Mouse (Mus musculus): Measurements from ENCODE around the gene Tox2. TPM values are rescaled to one million over a fixed set of nuclear protein-coding genes. Genes with fewer than 3 reads are reported as not detected.

Gene Tox2
- polyA plus RNA-seq, 1 experiment from 2014 or later: 0.67 TPM

- no peak overlapping the region for H3K27ac ChIP-seq (ENCODE audit: low read length)
- peaks cover 55% of the 10 kb centered on the region for H3K27me3 ChIP-seq (ENCODE audit: control insufficient read depth, insufficient read depth, low read depth, low read length)
Observed at GRCm38 (mm10) chr2:163202553-163202883, 407 bp upstream of the Tox2 start.

GRCm38 (mm10) chr2:163203635-163204547, 966 bp downstream of the Tox2 start:
- 2% methylated on average over 75 of the region's 75 CpGs for WGBS (ENCODE audit: insufficient replicate concordance)
- H3K4me1 ChIP-seq (ENCODE audit: control insufficient read depth, low read depth, low read length): peaks cover 2% of the 10 kb centered on the region
- no peaks in the 10 kb centered on the region for H3K9me3 ChIP-seq (replicated peaks; ENCODE audit: control insufficient read depth, low read length)
- H3K4me3 ChIP-seq (ENCODE audit: low read depth, low read length): peak overlapping the region; percentile 53
- H3K36me3 ChIP-seq (ENCODE audit: control insufficient read depth, insufficient read depth): no peaks in the 10 kb centered on the region
- no peak for ATAC-seq (ENCODE audit: low read depth)
- H3K27me3 ChIP-seq (ENCODE audit: control insufficient read depth, insufficient read depth, low read depth, low read length): peaks cover 55% of the 10 kb centered on the region
- H3K27ac ChIP-seq (ENCODE audit: low read length): no peak overlapping the region
- H3K9ac ChIP-seq (ENCODE audit: low read depth, low read length): no peak overlapping the region
- peak overlapping the region; percentile 70 for H3K4me2 ChIP-seq (ENCODE audit: low read depth, low read length)

More at GRCm38 (mm10) chr2:163202553-163202883, 407 bp upstream of the Tox2 start:
- Histone ChIP-seq H3K36me3 (ENCODE audit: control insufficient read depth, insufficient read depth) (no peaks in the 10 kb centered on the region), H3K9me3 (replicated peaks; ENCODE audit: control insufficient read depth, low read length) (no peaks in the 10 kb centered on the region), H3K4me1 (ENCODE audit: control insufficient read depth, low read depth, low read length) (peaks cover 2% of the 10 kb centered on the region), H3K9ac (ENCODE audit: low read depth, low read length) (no peak overlapping the region), H3K4me2 (ENCODE audit: low read depth, low read length) (peak overlapping the region; percentile 70), H3K4me3 (ENCODE audit: low read depth, low read length) (peak overlapping the region; percentile 53)
- WGBS (ENCODE audit: insufficient replicate concordance): 2% methylated on average over 4 of the region's 4 CpGs
- ATAC-seq (ENCODE audit: low read depth): no peak

- no peak for ATAC-seq (ENCODE audit: low read depth)
- Histone ChIP-seq H3K9me3 (replicated peaks; ENCODE audit: control insufficient read depth, low read length) (no peaks in the 10 kb centered on the region), H3K4me2 (ENCODE audit: low read depth, low read length) (peak overlapping the region; percentile 32), H3K27me3 (ENCODE audit: control insufficient read depth, insufficient read depth, low read depth, low read length) (peaks cover 55% of the 10 kb centered on the region), H3K36me3 (ENCODE audit: control insufficient read depth, insufficient read depth) (no peaks in the 10 kb centered on the region), H3K9ac (ENCODE audit: low read depth, low read length) (no peak overlapping the region), H3K27ac (ENCODE audit: low read length) (no peak overlapping the region), H3K4me1 (ENCODE audit: control insufficient read depth, low read depth, low read length) (peaks cover 2% of the 10 kb centered on the region), H3K4me3 (ENCODE audit: low read depth, low read length) (peak overlapping the region; percentile 35)
- 2% methylated on average over 28 of the region's 45 CpGs for WGBS (ENCODE audit: insufficient replicate concordance)
Observed at GRCm38 (mm10) chr2:163204548-163205261, 1.8 kb downstream of the Tox2 start.

- ATAC-seq (ENCODE audit: low read depth): no peak
- no peak overlapping the region for H3K9ac ChIP-seq (ENCODE audit: low read depth, low read length)
- H3K27ac ChIP-seq (ENCODE audit: low read length): no peak overlapping the region
- H3K36me3 ChIP-seq (ENCODE audit: control insufficient read depth, insufficient read depth): no peaks in the 10 kb centered on the region
- H3K4me2 ChIP-seq (ENCODE audit: low read depth, low read length): no peak overlapping the region
- peaks cover 2% of the 10 kb centered on the region for H3K4me1 ChIP-seq (ENCODE audit: control insufficient read depth, low read depth, low read length)
- WGBS (ENCODE audit: insufficient replicate concordance): 4% methylated on average over 6 of the region's 6 CpGs
- peaks cover 52% of the 10 kb centered on the region for H3K27me3 ChIP-seq (ENCODE audit: control insufficient read depth, insufficient read depth, low read depth, low read length)
- no peak overlapping the region for H3K4me3 ChIP-seq (ENCODE audit: low read depth, low read length)
- H3K9me3 ChIP-seq (replicated peaks; ENCODE audit: control insufficient read depth, low read length): no peaks in the 10 kb centered on the region
Observed at GRCm38 (mm10) chr2:163205262-163205647, 2.3 kb downstream of the Tox2 start.

- no peak for ATAC-seq (ENCODE audit: low read depth)
- WGBS (ENCODE audit: insufficient replicate concordance): 50% methylated on average over 17 of the region's 17 CpGs
- Histone ChIP-seq H3K4me1 (ENCODE audit: control insufficient read depth, low read depth, low read length) (peaks cover 2% of the 10 kb centered on the region), H3K27me3 (ENCODE audit: control insufficient read depth, insufficient read depth, low read depth, low read length) (peaks cover 50% of the 10 kb centered on the region), H3K9ac (ENCODE audit: low read depth, low read length) (no peak overlapping the region), H3K4me2 (ENCODE audit: low read depth, low read length) (no peak overlapping the region), H3K4me3 (ENCODE audit: low read depth, low read length) (no peak overlapping the region), H3K36me3 (ENCODE audit: control insufficient read depth, insufficient read depth) (no peaks in the 10 kb centered on the region), H3K27ac (ENCODE audit: low read length) (no peak overlapping the region), H3K9me3 (replicated peaks; ENCODE audit: control insufficient read depth, low read length) (no peaks in the 10 kb centered on the region)
Observed at GRCm38 (mm10) chr2:163205737-163206490, 3.0 kb downstream of the Tox2 start.

- Histone ChIP-seq H3K9ac (ENCODE audit: low read depth, low read length) (no peak overlapping the region), H3K4me2 (ENCODE audit: low read depth, low read length) (no peak overlapping the region), H3K9me3 (replicated peaks; ENCODE audit: control insufficient read depth, low read length) (no peaks in the 10 kb centered on the region), H3K4me1 (ENCODE audit: control insufficient read depth, low read depth, low read length) (peaks cover 2% of the 10 kb centered on the region), H3K27me3 (ENCODE audit: control insufficient read depth, insufficient read depth, low read depth, low read length) (peaks cover 45% of the 10 kb centered on the region), H3K36me3 (ENCODE audit: control insufficient read depth, insufficient read depth) (no peaks in the 10 kb centered on the region), H3K27ac (ENCODE audit: low read length) (no peak overlapping the region), H3K4me3 (ENCODE audit: low read depth, low read length) (no peak overlapping the region)
- no peak for ATAC-seq (ENCODE audit: low read depth)
- WGBS (ENCODE audit: insufficient replicate concordance): 83% methylated on average over 2 of the region's 2 CpGs
Observed at GRCm38 (mm10) chr2:163207315-163207714, 4.4 kb downstream of the Tox2 start.

GRCm38 (mm10) chr2:163209139-163209538, 6.2 kb downstream of the Tox2 start:
- peaks cover 27% of the 10 kb centered on the region for H3K27me3 ChIP-seq (ENCODE audit: control insufficient read depth, insufficient read depth, low read depth, low read length)
- ATAC-seq (ENCODE audit: low read depth): no peak
- H3K4me3 ChIP-seq (ENCODE audit: low read depth, low read length): no peak overlapping the region
- no peak overlapping the region for H3K9ac ChIP-seq (ENCODE audit: low read depth, low read length)
- H3K27ac ChIP-seq (ENCODE audit: low read length): no peak overlapping the region
- H3K36me3 ChIP-seq (ENCODE audit: control insufficient read depth, insufficient read depth): no peaks in the 10 kb centered on the region
- no peaks in the 10 kb centered on the region; the same call in 1 of the 2 replicates for H3K4me1 ChIP-seq (ENCODE audit: control insufficient read depth, low read depth, low read length)
- H3K4me2 ChIP-seq (ENCODE audit: low read depth, low read length): no peak overlapping the region
- no peaks in the 10 kb centered on the region for H3K9me3 ChIP-seq (replicated peaks; ENCODE audit: control insufficient read depth, low read length)
- 51% methylated on average over 8 of the region's 8 CpGs for WGBS (ENCODE audit: insufficient replicate concordance)

GRCm38 (mm10) chr2:163213085-163213484, 10.2 kb downstream of the Tox2 start:
- WGBS (ENCODE audit: insufficient replicate concordance): 22% methylated on average over 3 of the region's 3 CpGs
- H3K4me2 ChIP-seq (ENCODE audit: low read depth, low read length): no peak overlapping the region

More at GRCm38 (mm10) chr2:163213085-163213484, 10.2 kb downstream of the Tox2 start:
- H3K9me3 ChIP-seq (replicated peaks; ENCODE audit: control insufficient read depth, low read length): no peaks in the 10 kb centered on the region
- H3K4me1 ChIP-seq (ENCODE audit: control insufficient read depth, low read depth, low read length): no peaks in the 10 kb centered on the region
- no peak overlapping the region for H3K27ac ChIP-seq (ENCODE audit: low read length)
- no peak overlapping the region for H3K9ac ChIP-seq (ENCODE audit: low read depth, low read length)
- no peak for ATAC-seq (ENCODE audit: low read depth)
- no peak overlapping the region for H3K4me3 ChIP-seq (ENCODE audit: low read depth, low read length)
- no peaks in the 10 kb centered on the region for H3K36me3 ChIP-seq (ENCODE audit: control insufficient read depth, insufficient read depth)
- no peaks in the 10 kb centered on the region for H3K27me3 ChIP-seq (ENCODE audit: control insufficient read depth, insufficient read depth, low read depth, low read length)

All from liver, embryonic 16.5 days (tissue).